Mouse (Mus musculus) MEL (cell line): ENCODE measurements around the gene Wfdc2. TPM values are rescaled to one million over a fixed set of nuclear protein-coding genes. Genes with fewer than 3 reads are reported as not detected.

ENCODE experiments used
- DNase-seq: peaks from one replicate; pipeline ENCODE4 v3.0.0; 2011; ENCODE audit warnings: low read depth, low spot score
- H3K27ac ChIP-seq: 2 replicates; pipeline ENCODE4 v1.5.1; 2012; ENCODE audit warnings: low read depth, mild to moderate bottlenecking, control low read depth, low read length, moderate library complexity; ENCODE audit not compliant: control insufficient read depth
- H3K27me3 ChIP-seq, 2 experiments: fragments of 150-350 bp in 1 of 2; sonication (generic) in 1 of 2; 2 replicates each; pipeline ENCODE4 v1.6.1; 2012; ENCODE audit warnings: low read length in 2 of 2, mild to moderate bottlenecking in 2 of 2, improper control_type of control experiment in 1 of 2, moderate library complexity in 1 of 2; ENCODE audit not compliant: insufficient read depth in 2 of 2, control insufficient read depth in 1 of 2
- H3K36me3 ChIP-seq, 2 experiments: 2 replicates each; pipeline ENCODE4 v1.6.1; 2012 to 2014; ENCODE audit warnings: low read length in 2 of 2, improper control_type of control experiment in 1 of 2, inconsistent platforms in 1 of 2, mild to moderate bottlenecking in 1 of 2; ENCODE audit not compliant: insufficient read depth in 2 of 2, control insufficient read depth in 1 of 2
- H3K4me1 ChIP-seq, 2 experiments: fragments of 150-350 bp in 1 of 2; sonication (generic) in 1 of 2; 2 replicates each; pipeline ENCODE4 v1.6.1; 2012; ENCODE audit warnings: low read length in 2 of 2, improper control_type of control experiment in 1 of 2, mild to moderate bottlenecking in 1 of 2; ENCODE audit not compliant: insufficient read depth in 2 of 2, control insufficient read depth in 1 of 2
- H3K4me3 ChIP-seq, 2 experiments: fragments of 150-350 bp in 1 of 2; sonication (generic) in 1 of 2; 2 replicates each; pipeline ENCODE4 v1.5.1; 2012; ENCODE audit warnings: low read depth in 2 of 2, low read length in 2 of 2, mild to moderate bottlenecking in 2 of 2, moderate library complexity in 2 of 2, control low read depth in 1 of 2, improper control_type of control experiment in 1 of 2; ENCODE audit not compliant: control insufficient read depth in 1 of 2, insufficient read depth in 1 of 2
- H3K79me2 ChIP-seq: 2 replicates; pipeline ENCODE4 v1.6.1; 2012; ENCODE audit warnings: mild to moderate bottlenecking, low read length, moderate library complexity; ENCODE audit not compliant: control insufficient read depth, poor library complexity, insufficient read depth
- H3K9ac ChIP-seq: 2 replicates; pipeline ENCODE4 v1.6.1; 2012; ENCODE audit warnings: low read depth, mild to moderate bottlenecking, control low read depth, low read length, moderate library complexity; ENCODE audit not compliant: control insufficient read depth, poor library complexity, severe bottlenecking
- H3K9me3 ChIP-seq: fragments of 150-350 bp; sonication (generic); replicated peaks from 2 replicates; pipeline ENCODE4 v1.6.1; 2012; ENCODE audit warnings: mild to moderate bottlenecking, low read length, improper control_type of control experiment, moderate library complexity; ENCODE audit not compliant: insufficient read depth
- BHLHE40 ChIP-seq: IDR thresholded peaks from 2 replicates; pipeline ENCODE4 v1.6.1; 2012; ENCODE audit warnings: low read depth, mild to moderate bottlenecking, inconsistent platforms, low read length, improper control_type of control experiment, borderline replicate concordance
- CHD2 ChIP-seq: IDR thresholded peaks from 2 replicates; pipeline ENCODE4 v1.6.1; 2011; ENCODE audit warnings: low read length, improper control_type of control experiment
- CTCF ChIP-seq, 3 experiments: IDR thresholded peaks in 2 of 3; conservative IDR thresholded peaks in 1 of 3; 2 replicates each; pipeline ENCODE4 v1.5.1; 2011 to 2012; ENCODE audit warnings: low read length in 3 of 3, low read depth in 2 of 3, mild to moderate bottlenecking in 2 of 3, improper control_type of control experiment in 1 of 3, inconsistent platforms in 1 of 3, mixed read lengths in 1 of 3, moderate library complexity in 1 of 3; ENCODE audit not compliant: control insufficient read depth in 1 of 3, insufficient read depth in 1 of 3, poor library complexity in 1 of 3, severe bottlenecking in 1 of 3
- E2F4 ChIP-seq: IDR thresholded peaks from 2 replicates; pipeline ENCODE4 v1.6.1; 2011; ENCODE audit warnings: low read depth, low read length, improper control_type of control experiment, borderline replicate concordance
- ELF1 ChIP-seq: IDR thresholded peaks from 2 replicates; pipeline ENCODE4 v1.6.1; 2014; ENCODE audit warnings: low read depth, mild to moderate bottlenecking, inconsistent platforms, low read length, improper control_type of control experiment, moderate library complexity
- EP300 ChIP-seq, 2 experiments: IDR thresholded peaks; 2 replicates each; pipeline ENCODE4 v1.6.1; 2011; ENCODE audit warnings: improper control_type of control experiment in 2 of 2, low read length in 2 of 2, low read depth in 1 of 2, mild to moderate bottlenecking in 1 of 2
- ETS1 ChIP-seq: IDR thresholded peaks from 2 replicates; pipeline ENCODE4 v1.6.1; 2012; ENCODE audit warnings: low read depth, mild to moderate bottlenecking, inconsistent platforms, low read length, improper control_type of control experiment, moderate library complexity
- GABPA ChIP-seq: IDR thresholded peaks from 2 replicates; pipeline ENCODE4 v1.6.1; 2012; ENCODE audit warnings: low read depth, mild to moderate bottlenecking, inconsistent platforms, low read length, improper control_type of control experiment, moderate library complexity
- HCFC1 ChIP-seq: IDR thresholded peaks from 2 replicates; pipeline ENCODE4 v1.6.1; 2012; ENCODE audit warnings: low read depth, mild to moderate bottlenecking, inconsistent platforms, low read length, improper control_type of control experiment, moderate library complexity
- MEF2A ChIP-seq: IDR thresholded peaks from 2 replicates; pipeline ENCODE4 v1.6.1; 2014; ENCODE audit warnings: low read depth, mild to moderate bottlenecking, inconsistent platforms, low read length, improper control_type of control experiment; ENCODE audit not compliant: poor library complexity, insufficient replicate concordance, severe bottlenecking; ENCODE audit errors: extremely low read depth
- NRF1 ChIP-seq: IDR thresholded peaks from 2 replicates; pipeline ENCODE4 v1.6.1; 2014; ENCODE audit warnings: low read depth, mild to moderate bottlenecking, inconsistent platforms, low read length, improper control_type of control experiment, moderate library complexity; ENCODE audit not compliant: poor library complexity, insufficient read depth, severe bottlenecking
- POLR2A ChIP-seq, 2 experiments: IDR thresholded peaks; 2 replicates each; pipeline ENCODE4 v1.6.1; 2011 to 2012; ENCODE audit warnings: low read length in 2 of 2, mild to moderate bottlenecking in 2 of 2, control low read depth in 1 of 2, improper control_type of control experiment in 1 of 2, low read depth in 1 of 2, moderate library complexity in 1 of 2; ENCODE audit not compliant: control insufficient read depth in 1 of 2, insufficient read depth in 1 of 2, poor library complexity in 1 of 2
- POLR2AphosphoS2 ChIP-seq: IDR thresholded peaks from 2 replicates; pipeline ENCODE4 v1.6.1; 2011; ENCODE audit warnings: low read length, improper control_type of control experiment
- RAD21 ChIP-seq: IDR thresholded peaks from 2 replicates; pipeline ENCODE4 v1.6.1; 2011; ENCODE audit warnings: mild to moderate bottlenecking, low read depth, low read length, improper control_type of control experiment
- SIN3A ChIP-seq: IDR thresholded peaks from 2 replicates; pipeline ENCODE4 v1.6.1; 2012; ENCODE audit warnings: low read length, improper control_type of control experiment, inconsistent platforms
- UBTF ChIP-seq: IDR thresholded peaks from 2 replicates; pipeline ENCODE4 v1.6.1; 2012; ENCODE audit warnings: low read depth, mild to moderate bottlenecking, inconsistent platforms, low read length, improper control_type of control experiment, moderate library complexity, borderline replicate concordance; ENCODE audit not compliant: insufficient read depth
- ZC3H11A ChIP-seq: IDR thresholded peaks from 2 replicates; pipeline ENCODE4 v1.6.1; 2012; ENCODE audit warnings: low read depth, mild to moderate bottlenecking, inconsistent platforms, low read length, improper control_type of control experiment
- ZKSCAN1 ChIP-seq: IDR thresholded peaks from 2 replicates; pipeline ENCODE4 v1.6.1; 2012; ENCODE audit warnings: low read depth, mild to moderate bottlenecking, inconsistent platforms, low read length, improper control_type of control experiment, moderate library complexity
- ZMIZ1 ChIP-seq: IDR thresholded peaks from 2 replicates; pipeline ENCODE4 v1.6.1; 2012; ENCODE audit warnings: low read depth, mild to moderate bottlenecking, inconsistent platforms, low read length, improper control_type of control experiment, moderate library complexity
- ZNF384 ChIP-seq: IDR thresholded peaks from 2 replicates; pipeline ENCODE4 v1.6.1; 2012; ENCODE audit warnings: low read depth, mild to moderate bottlenecking, inconsistent platforms, low read length, improper control_type of control experiment
- polyA plus RNA-seq, 2 experiments: library from polyadenylated mRNA; stranded (reverse) in 1 of 2; unstranded in 1 of 2; fragments of >175 nt in 1 of 2; fragments of >200 nt in 1 of 2; gene quantifications; 2 replicates each; pipeline versions ENCODE4 v1.2.1 to v1.2.4; 2012; ENCODE audit warnings: low replicate concordance in 2 of 2, low read depth in 1 of 2; ENCODE audit not compliant: insufficient read length in 2 of 2, insufficient read depth in 1 of 2, missing spikeins in 1 of 2
- total RNA-seq: library from RNA; depleted of rRNA; stranded (reverse); fragments of 300-350 nt; gene quantifications from 2 replicates; pipeline ENCODE4 v1.2.3, GENCODE M21; 2012

Wfdc2 gene
- total and polyA plus RNA-seq, 3 experiments, result not detected

GRCm38 (mm10) chr2:164518266-164519170 lies 43.7 kb upstream of the Wfdc2 start:
- Histone ChIP-seq H3K79me2 (peaks cover under 1% of the 10 kb centered on the region; the same call in 1 of the 2 replicates), H3K4me1 (peaks cover 2 to 16% of the 10 kb centered on the region in 2 experiments), H3K9me3 (no peaks in the 10 kb centered on the region), H3K27ac (no peak overlapping the region), H3K36me3 (peaks cover 0 to 12% of the 10 kb centered on the region in 2 experiments; a peak in 2 of 4 replicates), H3K27me3 (no peaks in the 10 kb centered on the region), H3K9ac (no peak overlapping the region), H3K4me3 (no peak overlapping the region)
- TF ChIP-seq BHLHE40 (no peak), RAD21 (no peak), MEF2A (no peak), ELF1 (no peak), UBTF (no peak), EP300 (IDR thresholded peaks at IDR 0.05; ENCODE audit: low read depth in 1 of 2, low read length in 2 of 2) (no peak), ZKSCAN1 (no peak), POLR2A (IDR thresholded peaks at IDR 0.05; ENCODE audit: control insufficient read depth in 1 of 2, insufficient read depth in 1 of 2, low read depth in 1 of 2, low read length in 2 of 2, poor library complexity in 1 of 2) (no peak), ETS1 (no peak), CHD2 (no peak), POLR2AphosphoS2 (no peak), ZNF384 (no peak), HCFC1 (no peak), ZC3H11A (no peak), GABPA (no peak), E2F4 (no peak), CTCF (IDR thresholded peaks at IDR 0.05 in 2 of 3, conservative IDR thresholded peaks at IDR 0.05 in 1 of 3; ENCODE audit: control insufficient read depth in 1 of 3, insufficient read depth in 1 of 3, low read depth in 2 of 3, low read length in 3 of 3, poor library complexity in 1 of 3, severe bottlenecking in 1 of 3) (no peak), ZMIZ1 (no peak), NRF1 (no peak), SIN3A (no peak)
- no peak for DNase-seq
